Mouse (Mus musculus): Measurements from ENCODE around the gene Apof.

DNA sequence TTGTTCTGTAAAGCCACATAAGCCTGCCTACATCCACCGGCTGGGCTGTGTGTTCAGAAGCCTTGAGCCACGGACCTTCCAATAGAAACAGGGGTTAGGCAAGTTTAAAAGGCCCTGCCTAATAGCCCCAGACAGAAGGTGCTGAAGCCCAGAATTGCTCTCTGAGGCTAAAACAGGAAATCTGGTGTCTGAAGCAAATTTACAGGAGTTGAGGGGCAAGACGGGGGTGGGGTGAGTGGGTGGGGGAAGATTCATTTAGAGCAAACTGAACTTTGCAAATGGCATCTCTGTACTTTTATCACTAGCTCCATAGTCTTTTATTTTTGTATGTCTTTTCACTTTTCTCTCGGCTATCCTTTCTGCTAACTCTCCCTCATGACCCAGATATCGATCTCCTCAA lies 37.3 kb upstream of the Apof start:
- no peak for TF ChIP-seq SIN3A (IDR thresholded peaks at IDR 0.05; ENCODE audit: low read length)
- no peak for TF ChIP-seq RAD21 (IDR thresholded peaks at IDR 0.05; ENCODE audit: low read depth, low read length)
- no peak for TF ChIP-seq EP300 (IDR thresholded peaks at IDR 0.05; ENCODE audit: low read depth in 1 of 2, low read length in 2 of 2)
- TF ChIP-seq ELF1 (IDR thresholded peaks at IDR 0.05; ENCODE audit: low read depth, low read length), result no peak
- TF ChIP-seq POLR2AphosphoS2 (IDR thresholded peaks at IDR 0.05; ENCODE audit: low read length), result no peak
- no peak for TF ChIP-seq POLR2A (IDR thresholded peaks at IDR 0.05; ENCODE audit: control insufficient read depth in 1 of 2, insufficient read depth in 1 of 2, low read depth in 1 of 2, low read length in 2 of 2, poor library complexity in 1 of 2)
- no peak; the same call in 1 of the 2 replicates for TF ChIP-seq HCFC1 (IDR thresholded peaks at IDR 0.05; ENCODE audit: low read depth, low read length)
- TF ChIP-seq TCF12 (IDR thresholded peaks at IDR 0.05; ENCODE audit: low read depth, low read length), result no peak
- TF ChIP-seq CTCF (IDR thresholded peaks at IDR 0.05 in 2 of 3, conservative IDR thresholded peaks at IDR 0.05 in 1 of 3; ENCODE audit: control insufficient read depth in 1 of 3, insufficient read depth in 1 of 3, low read depth in 2 of 3, low read length in 3 of 3, poor library complexity in 1 of 3, severe bottlenecking in 1 of 3), result no peak
- TF ChIP-seq USF2 (IDR thresholded peaks at IDR 0.05; ENCODE audit: borderline replicate concordance in 1 of 2, insufficient read depth in 1 of 2, low read depth in 1 of 2, low read length in 2 of 2), result no peak
- no peak for TF ChIP-seq NRF1 (IDR thresholded peaks at IDR 0.05; ENCODE audit: insufficient read depth, low read depth, low read length, poor library complexity, severe bottlenecking)

Measured in MEL (cell line).